Mouse (Mus musculus) hindbrain, embryonic 16.5 days (tissue): ENCODE data around the gene Gpr176. TPM values are rescaled to one million over a fixed set of nuclear protein-coding genes. Genes with fewer than 3 reads are reported as not detected.
"Not testable (repeated sequence)": the region's sequence is repeated elsewhere in the genome, so short reads cannot be mapped to it uniquely, and the experiment has no call there.

Source experiments
- ATAC-seq: fragments of 200-750 bp; cut with Nextera tagmentation; 2 replicates; pipeline ENCODE4 v1.8.0; 2017; ENCODE audit warnings: moderate TSS enrichment, moderate library complexity
- H3K27ac ChIP-seq: fragments of 300-500 bp; sonication (generic); 2 replicates; pipeline ENCODE4 v1.5.1; 2014; ENCODE audit warnings: low read depth, mild to moderate bottlenecking, control low read depth, low read length, moderate library complexity
- H3K27me3 ChIP-seq: fragments of 300-500 bp; sonication (generic); replicated peaks from 2 replicates; pipeline ENCODE4 v1.6.1; 2014; ENCODE audit warnings: low read length; ENCODE audit not compliant: control insufficient read depth, insufficient read depth
- H3K36me3 ChIP-seq: fragments of 300-500 bp; sonication (generic); 2 replicates; pipeline ENCODE4 v1.6.1; 2014; ENCODE audit warnings: mild to moderate bottlenecking, low read length, moderate library complexity, mixed read lengths; ENCODE audit not compliant: control insufficient read depth, insufficient read depth
- H3K4me1 ChIP-seq: fragments of 300-500 bp; sonication (generic); 2 replicates; pipeline ENCODE4 v1.6.1; 2014; ENCODE audit warnings: low read depth, low read length; ENCODE audit not compliant: control insufficient read depth, insufficient read depth
- H3K4me2 ChIP-seq: fragments of 300-500 bp; sonication (generic); 2 replicates; pipeline ENCODE4 v1.6.1; 2014; ENCODE audit warnings: mild to moderate bottlenecking, low read length, control low read depth, moderate library complexity
- H3K4me3 ChIP-seq: fragments of 300-500 bp; sonication (generic); 2 replicates; pipeline ENCODE4 v1.5.1; 2014; ENCODE audit warnings: mild to moderate bottlenecking, low read length, control low read depth, moderate library complexity
- H3K9ac ChIP-seq: fragments of 300-500 bp; sonication (generic); 2 replicates; pipeline ENCODE4 v1.6.1; 2014; ENCODE audit warnings: low read depth, mild to moderate bottlenecking, control low read depth, low read length, moderate library complexity
- H3K9me3 ChIP-seq: fragments of 300-500 bp; sonication (generic); 2 replicates; pipeline ENCODE4 v1.6.1; 2014; ENCODE audit warnings: mild to moderate bottlenecking, low read length, moderate library complexity; ENCODE audit not compliant: control insufficient read depth
- WGBS: fragments of 180-500 bp; shearing (Covaris S2); extraction: QIAGEN DNeasy Blood & Tissue Kit; methylation state at CpG from one replicate; pipeline ENCODE4 v1.1.7; 2014; 5-methylcytosine and 5-hydroxymethylcytosine counted together
- polyA plus RNA-seq: library from polyadenylated mRNA; unstranded; fragments of >200 nt; fragmentation: Nextera tagmentation; extraction: Ambion mirVana; gene quantifications from 2 replicates; pipeline ENCODE4 v1.2.1, GENCODE M21; 2015

Gene Gpr176
- polyA plus RNA-seq, 1 experiment from 2014 or later = 8.6 TPM

GRCm38 (mm10) chr2:118298601-118299000 is 74.6 kb downstream of the Gpr176 start:
- Histone ChIP-seq H3K4me3 (no peak overlapping the region), H3K36me3 (no peaks in the 10 kb centered on the region), H3K27ac (no peak overlapping the region), H3K4me1 (no peaks in the 10 kb centered on the region), H3K27me3 (no peaks in the 10 kb centered on the region), H3K9me3 (no peaks in the 10 kb centered on the region), H3K4me2 (no peak overlapping the region), H3K9ac (no peak overlapping the region)
- 0 out of 2 replicates have a peak, but pooled peaks have one; percentile 52 for ATAC-seq
- WGBS = 65% methylated on average over 4 of the region's 4 CpGs

GRCm38 (mm10) chr2:118297966-118298365 is 75.3 kb downstream of the Gpr176 start:
- H3K9ac ChIP-seq = no peak overlapping the region
- no peaks in the 10 kb centered on the region for H3K27me3 ChIP-seq
- H3K4me3 ChIP-seq = no peak overlapping the region
- H3K4me2 ChIP-seq = no peak overlapping the region
- no peak overlapping the region for H3K27ac ChIP-seq
- ATAC-seq = no peak
- H3K9me3 ChIP-seq = no peaks in the 10 kb centered on the region
- WGBS = 86% methylated on average over 2 of the region's 2 CpGs
- H3K4me1 ChIP-seq = no peaks in the 10 kb centered on the region
- no peaks in the 10 kb centered on the region for H3K36me3 ChIP-seq

GRCm38 (mm10) chr2:118295505-118295904 is 77.7 kb downstream of the Gpr176 start:
- WGBS = 75% methylated on average over 7 of the region's 7 CpGs
- H3K4me2 ChIP-seq = no peak overlapping the region
- no peak overlapping the region for H3K27ac ChIP-seq
- H3K9me3 ChIP-seq = no peaks in the 10 kb centered on the region
- H3K4me3 ChIP-seq = no peak overlapping the region
- H3K36me3 ChIP-seq = no peaks in the 10 kb centered on the region
- H3K27me3 ChIP-seq = no peaks in the 10 kb centered on the region
- H3K4me1 ChIP-seq = no peaks in the 10 kb centered on the region
- no peak overlapping the region for H3K9ac ChIP-seq
- ATAC-seq = no peak

GRCm38 (mm10) chr2:118293583-118293982 is 79.6 kb downstream of the Gpr176 start:
- Histone ChIP-seq H3K9me3 (no peaks in the 10 kb centered on the region), H3K4me3 (no peak overlapping the region), H3K4me1 (no peaks in the 10 kb centered on the region), H3K9ac (no peak overlapping the region), H3K27me3 (no peaks in the 10 kb centered on the region), H3K27ac (no peak overlapping the region), H3K36me3 (no peaks in the 10 kb centered on the region), H3K4me2 (no peak overlapping the region)
- 67% methylated on average over 5 of the region's 5 CpGs for WGBS
- ATAC-seq = no peak

- not testable (repeated sequence) for H3K27ac ChIP-seq, ATAC-seq, H3K4me2 ChIP-seq, H3K9me3 ChIP-seq, H3K36me3 ChIP-seq, H3K4me3 ChIP-seq, H3K27me3 ChIP-seq, H3K4me1 ChIP-seq, H3K9ac ChIP-seq
- 90% methylated on average over 7 of the region's 7 CpGs for WGBS
Observed at GRCm38 (mm10) chr2:118289066-118289460, 84.2 kb downstream of the Gpr176 start.

- Histone ChIP-seq H3K9ac (no peak overlapping the region), H3K27ac (no peak overlapping the region), H3K4me1 (no peaks in the 10 kb centered on the region), H3K4me2 (no peak overlapping the region), H3K27me3 (no peaks in the 10 kb centered on the region), H3K36me3 (no peaks in the 10 kb centered on the region), H3K9me3 (no peaks in the 10 kb centered on the region), H3K4me3 (no peak overlapping the region)
- no peak for ATAC-seq
- WGBS = 91% methylated on average over 9 of the region's 9 CpGs
Observed at GRCm38 (mm10) chr2:118288326-118289065, 84.7 kb downstream of the Gpr176 start.

- Histone ChIP-seq H3K4me2 (no peak overlapping the region), H3K27me3 (no peaks in the 10 kb centered on the region), H3K4me1 (no peaks in the 10 kb centered on the region), H3K9ac (no peak overlapping the region), H3K9me3 (no peaks in the 10 kb centered on the region), H3K36me3 (no peaks in the 10 kb centered on the region), H3K4me3 (no peak overlapping the region), H3K27ac (no peak overlapping the region)
- ATAC-seq = no peak
- WGBS = 67% methylated on average over 4 of the region's 4 CpGs
Observed at GRCm38 (mm10) chr2:118287678-118288077, 85.5 kb downstream of the Gpr176 start.

GRCm38 (mm10) chr2:118282467-118282866 is 90.8 kb downstream of the Gpr176 start:
- no peaks in the 10 kb centered on the region for H3K9me3 ChIP-seq
- H3K36me3 ChIP-seq = no peaks in the 10 kb centered on the region
- no peak overlapping the region for H3K27ac ChIP-seq
- no peaks in the 10 kb centered on the region for H3K4me1 ChIP-seq
- no peak overlapping the region for H3K4me3 ChIP-seq
- H3K4me2 ChIP-seq = no peak overlapping the region
- WGBS = 78% methylated on average over 3 of the region's 3 CpGs
- H3K9ac ChIP-seq = no peak overlapping the region
- ATAC-seq = no peak
- no peaks in the 10 kb centered on the region for H3K27me3 ChIP-seq

GRCm38 (mm10) chr2:118278249-118278648 is 95.0 kb downstream of the Gpr176 start:
- ATAC-seq = no peak
- Histone ChIP-seq H3K9me3 (no peaks in the 10 kb centered on the region), H3K36me3 (no peaks in the 10 kb centered on the region), H3K9ac (no peak overlapping the region), H3K4me3 (no peak overlapping the region), H3K4me2 (no peak overlapping the region), H3K27me3 (no peaks in the 10 kb centered on the region), H3K4me1 (no peaks in the 10 kb centered on the region), H3K27ac (no peak overlapping the region)
- WGBS = 88% methylated on average over 8 of the region's 8 CpGs
